Mouse (Mus musculus): Measurements from ENCODE around the gene Zfand3.
A peak's percentile ranks its signal among the peaks of the same experiment; 100 is the strongest.

The Zfand3 gene

GRCm38 (mm10) chr17:30194091-30194490 lies 189.6 kb downstream of the Zfand3 start:
- DNase-seq (ENCODE audit: low spot score in 2 of 2), result peak; percentile 20 to 26

GRCm38 (mm10) chr17:30194629-30195445 lies 190.3 kb downstream of the Zfand3 start:
- peak; percentile 23 to 42 for DNase-seq (ENCODE audit: low spot score in 2 of 2)

- peak; percentile 19 to 21 for DNase-seq (ENCODE audit: low spot score in 2 of 2)
Measured at GRCm38 (mm10) chr17:30195591-30196183, 191.2 kb downstream of the Zfand3 start.

- DNase-seq (ENCODE audit: low spot score in 2 of 2), result peak; percentile 35 to 58
Measured at GRCm38 (mm10) chr17:30196401-30197279, 192.1 kb downstream of the Zfand3 start.

GRCm38 (mm10) chr17:30197280-30198030 lies 192.9 kb downstream of the Zfand3 start:
- DNase-seq (ENCODE audit: low spot score in 2 of 2), result peak; percentile 23 to 31

- peak in 1 of 2 experiments; percentile 23 for DNase-seq (ENCODE audit: low spot score in 2 of 2)
Measured at GRCm38 (mm10) chr17:30198422-30198821, 193.9 kb downstream of the Zfand3 start.

GRCm38 (mm10) chr17:30199374-30200247 lies 195.1 kb downstream of the Zfand3 start:
- DNase-seq (ENCODE audit: low spot score in 2 of 2), result peak in 1 of 2 experiments; percentile 33

- no peak for DNase-seq (ENCODE audit: low spot score in 2 of 2)
Measured at GRCm38 (mm10) chr17:30200283-30200682, 195.8 kb downstream of the Zfand3 start.

- no peak for DNase-seq (ENCODE audit: low spot score in 2 of 2)
Measured at GRCm38 (mm10) chr17:30205062-30205825, 200.7 kb downstream of the Zfand3 start.

GRCm38 (mm10) chr17:30210262-30210661 lies 205.7 kb downstream of the Zfand3 start:
- no peak for DNase-seq (ENCODE audit: low spot score in 2 of 2)

- no peak for DNase-seq (ENCODE audit: low spot score in 2 of 2)
Measured at GRCm38 (mm10) chr17:30210936-30211335, 206.4 kb downstream of the Zfand3 start.

GRCm38 (mm10) chr17:30212647-30213046 lies 208.1 kb downstream of the Zfand3 start:
- no peak for DNase-seq (ENCODE audit: low spot score in 2 of 2)

GRCm38 (mm10) chr17:30213371-30213770 lies 208.8 kb downstream of the Zfand3 start:
- no peak for DNase-seq (ENCODE audit: low spot score in 2 of 2)

GRCm38 (mm10) chr17:30214393-30214792 lies 209.9 kb downstream of the Zfand3 start:
- peak in 1 of 2 experiments; percentile 67 for DNase-seq (ENCODE audit: low spot score in 2 of 2)

- DNase-seq (ENCODE audit: low spot score in 2 of 2), result no peak
Measured at GRCm38 (mm10) chr17:30215741-30216140, 211.2 kb downstream of the Zfand3 start.

GRCm38 (mm10) chr17:30221677-30222076 lies 217.1 kb downstream of the Zfand3 start:
- no peak for DNase-seq (ENCODE audit: low spot score in 2 of 2)

GRCm38 (mm10) chr17:30222361-30222760 lies 217.8 kb downstream of the Zfand3 start:
- no peak for DNase-seq (ENCODE audit: low spot score in 2 of 2)

- DNase-seq (ENCODE audit: low spot score in 2 of 2), result no peak
Measured at GRCm38 (mm10) chr17:30222837-30223236, 218.3 kb downstream of the Zfand3 start.

GRCm38 (mm10) chr17:30225030-30225740 lies 220.7 kb downstream of the Zfand3 start:
- no peak for DNase-seq (ENCODE audit: low spot score in 2 of 2)
